Mouse (Mus musculus) midbrain, embryonic 14.5 days (tissue): ENCODE results near the gene D10Wsu102e. TPM values are rescaled to one million over a fixed set of nuclear protein-coding genes. Genes with fewer than 3 reads are reported as not detected.
"Not testable (repeated sequence)": the region's sequence is repeated elsewhere in the genome, so short reads cannot be mapped to it uniquely, and the experiment has no call there.

Experiments
- ATAC-seq: fragments of 200-750 bp; cut with Nextera tagmentation; 2 replicates; pipeline ENCODE4 v1.8.0; 2017; ENCODE audit warnings: moderate number of reproducible peaks, moderate library complexity; ENCODE audit not compliant: low FRiP score, low TSS enrichment
- DNase-seq: peaks from one replicate; pipeline ENCODE4 v3.0.0-alpha.2; 2015
- H3K27ac ChIP-seq: fragments of 300-500 bp; sonication (generic); replicated peaks from 2 replicates; pipeline ENCODE4 v1.5.1; 2014; ENCODE audit warnings: mild to moderate bottlenecking, low read depth, low read length, moderate library complexity
- H3K27me3 ChIP-seq: fragments of 300-500 bp; sonication (generic); 2 replicates; pipeline ENCODE4 v1.6.1; 2014; ENCODE audit warnings: low read length, control low read depth, mixed read lengths; ENCODE audit not compliant: control insufficient read depth, insufficient read depth
- H3K36me3 ChIP-seq: fragments of 300-500 bp; sonication (generic); 2 replicates; pipeline ENCODE4 v1.6.1; 2014; ENCODE audit warnings: low read length, control low read depth; ENCODE audit not compliant: control insufficient read depth, insufficient read depth
- H3K4me1 ChIP-seq: fragments of 300-500 bp; sonication (generic); 2 replicates; pipeline ENCODE4 v1.6.1; 2014; ENCODE audit warnings: mild to moderate bottlenecking, antibody characterized with exemption, low read length, control low read depth; ENCODE audit not compliant: control insufficient read depth, insufficient read depth
- H3K4me2 ChIP-seq: fragments of 300-500 bp; sonication (generic); 2 replicates; pipeline ENCODE4 v1.6.1; 2014; ENCODE audit warnings: mild to moderate bottlenecking, low read length, moderate library complexity
- H3K4me3 ChIP-seq: fragments of 300-500 bp; sonication (generic); replicated peaks from 2 replicates; pipeline ENCODE4 v1.5.1; 2014; ENCODE audit warnings: low read depth, low read length
- H3K9ac ChIP-seq: fragments of 300-500 bp; sonication (generic); replicated peaks from 2 replicates; pipeline ENCODE4 v1.6.1; 2014; ENCODE audit warnings: mild to moderate bottlenecking, low read length, moderate library complexity
- H3K9me3 ChIP-seq: fragments of 300-500 bp; sonication (generic); 2 replicates; pipeline ENCODE4 v1.6.1; 2016; ENCODE audit warnings: low read length, control low read depth, mixed read lengths; ENCODE audit not compliant: control insufficient read depth
- WGBS: fragments of 180-500 bp; shearing (Covaris S2); extraction: QIAGEN DNeasy Blood & Tissue Kit; methylation state at CpG from one replicate; pipeline ENCODE4 v1.1.7; 2014; 5-methylcytosine and 5-hydroxymethylcytosine counted together
- polyA plus RNA-seq: library from polyadenylated mRNA; unstranded; fragments of >200 nt; fragmentation: Nextera tagmentation; extraction: Ambion mirVana; gene quantifications from 2 replicates; pipeline ENCODE4 v1.2.1, GENCODE M21; 2014

Gene D10Wsu102e
- polyA plus RNA-seq, 1 experiment from 2014 or later, result 1.1 TPM

- no peak overlapping the region for H3K9ac ChIP-seq
- H3K27me3 ChIP-seq, result peaks cover 3% of the 10 kb centered on the region; the same call in 1 of the 2 replicates
- no peak overlapping the region for H3K4me2 ChIP-seq
- H3K4me1 ChIP-seq, result peaks cover 3% of the 10 kb centered on the region; the same call in 1 of the 2 replicates
- no peak for DNase-seq
- H3K4me3 ChIP-seq, result no peak overlapping the region
- no peaks in the 10 kb centered on the region for H3K36me3 ChIP-seq
- no peak overlapping the region for H3K27ac ChIP-seq
- H3K9me3 ChIP-seq, result no peaks in the 10 kb centered on the region
- no peak for ATAC-seq
- 49% methylated on average over 2 of the region's 2 CpGs for WGBS
Observed at GRCm38 (mm10) chr10:83341226-83341625, 18.8 kb upstream of the D10Wsu102e start.

- H3K36me3 ChIP-seq, result no peaks in the 10 kb centered on the region
- 90% methylated on average over 5 of the region's 5 CpGs for WGBS
Observed at GRCm38 (mm10) chr10:83343171-83343570, 16.9 kb upstream of the D10Wsu102e start.

GRCm38 (mm10) chr10:83343828-83344685 lies 16.0 kb upstream of the D10Wsu102e start:
- WGBS, result 48% methylated on average over 2 of the region's 2 CpGs
- DNase-seq, result no peak
- Histone ChIP-seq H3K4me2 (no peak overlapping the region), H3K36me3 (no peaks in the 10 kb centered on the region), H3K27ac (no peak overlapping the region), H3K27me3 (no peaks in the 10 kb centered on the region), H3K4me1 (no peaks in the 10 kb centered on the region), H3K9ac (no peak overlapping the region), H3K9me3 (no peaks in the 10 kb centered on the region), H3K4me3 (no peak overlapping the region)
- no peak for ATAC-seq

More at GRCm38 (mm10) chr10:83343171-83343570, 16.9 kb upstream of the D10Wsu102e start:
- Histone ChIP-seq H3K27ac (no peak overlapping the region), H3K9me3 (no peaks in the 10 kb centered on the region), H3K27me3 (no peaks in the 10 kb centered on the region), H3K4me1 (no peaks in the 10 kb centered on the region), H3K9ac (no peak overlapping the region), H3K4me3 (no peak overlapping the region), H3K4me2 (no peak overlapping the region)
- ATAC-seq, result no peak
- no peak for DNase-seq

- DNase-seq, result no peak
- Histone ChIP-seq H3K4me2 (no peak overlapping the region), H3K9me3 (no peaks in the 10 kb centered on the region), H3K27me3 (no peaks in the 10 kb centered on the region), H3K4me1 (no peaks in the 10 kb centered on the region), H3K4me3 (no peak overlapping the region), H3K27ac (no peak overlapping the region), H3K9ac (no peak overlapping the region), H3K36me3 (no peaks in the 10 kb centered on the region)
- ATAC-seq, result no peak
- 33% methylated on average over 7 of the region's 7 CpGs for WGBS
Observed at GRCm38 (mm10) chr10:83345693-83346358, 14.2 kb upstream of the D10Wsu102e start.

GRCm38 (mm10) chr10:83346359-83346736 lies 13.7 kb upstream of the D10Wsu102e start:
- Histone ChIP-seq H3K27me3 (no peaks in the 10 kb centered on the region), H3K27ac (no peak overlapping the region), H3K36me3 (no peaks in the 10 kb centered on the region), H3K4me1 (no peaks in the 10 kb centered on the region), H3K4me2 (no peak overlapping the region), H3K4me3 (no peak overlapping the region), H3K9ac (no peak overlapping the region), H3K9me3 (no peaks in the 10 kb centered on the region)
- no peak for ATAC-seq
- no peak for DNase-seq
- 84% methylated on average over 5 of the region's 5 CpGs for WGBS

GRCm38 (mm10) chr10:83347494-83347893 lies 12.5 kb upstream of the D10Wsu102e start:
- H3K27me3 ChIP-seq, result no peaks in the 10 kb centered on the region
- H3K9me3 ChIP-seq, result no peaks in the 10 kb centered on the region
- H3K4me2 ChIP-seq, result no peak overlapping the region
- DNase-seq, result no peak
- H3K4me3 ChIP-seq, result no peak overlapping the region
- H3K27ac ChIP-seq, result no peak overlapping the region
- no peaks in the 10 kb centered on the region for H3K4me1 ChIP-seq
- 22% methylated on average over 7 of the region's 7 CpGs for WGBS
- ATAC-seq, result no peak
- H3K9ac ChIP-seq, result no peak overlapping the region
- no peaks in the 10 kb centered on the region for H3K36me3 ChIP-seq

- ATAC-seq, result no peak
- no peak overlapping the region for H3K4me2 ChIP-seq
- no peaks in the 10 kb centered on the region for H3K27me3 ChIP-seq
- no peaks in the 10 kb centered on the region for H3K4me1 ChIP-seq
- H3K9me3 ChIP-seq, result no peaks in the 10 kb centered on the region
- 91% methylated on average over 2 of the region's 2 CpGs for WGBS
- H3K4me3 ChIP-seq, result no peak overlapping the region
- no peak overlapping the region for H3K27ac ChIP-seq
- no peak for DNase-seq
- H3K9ac ChIP-seq, result no peak overlapping the region
- no peaks in the 10 kb centered on the region for H3K36me3 ChIP-seq
Observed at GRCm38 (mm10) chr10:83350689-83351088, 9.3 kb upstream of the D10Wsu102e start.

GRCm38 (mm10) chr10:83351779-83352178 lies 8.2 kb upstream of the D10Wsu102e start:
- H3K27ac ChIP-seq, H3K9ac ChIP-seq, H3K4me1 ChIP-seq, ATAC-seq, H3K27me3 ChIP-seq, H3K4me2 ChIP-seq, H3K9me3 ChIP-seq, H3K36me3 ChIP-seq, DNase-seq, H3K4me3 ChIP-seq: not testable (repeated sequence)
- 92% methylated on average over 4 of the region's 4 CpGs for WGBS
